Mouse (Mus musculus) kidney, postnatal 0 days (tissue): ENCODE measurements around the gene Zcchc13. TPM values are rescaled to one million over a fixed set of nuclear protein-coding genes. Genes with fewer than 3 reads are reported as not detected.
A peak's percentile ranks its signal among the peaks of the same experiment; 100 is the strongest.
"Not testable (repeated sequence)": the region's sequence is repeated elsewhere in the genome, so short reads cannot be mapped to it uniquely, and the experiment has no call there.

ENCODE experiments used
- ATAC-seq: fragments of 200-750 bp; cut with Nextera tagmentation; replicated peaks from 2 replicates; pipeline ENCODE4 v1.8.0; 2017; ENCODE audit warnings: low read depth, moderate number of reproducible peaks, moderate TSS enrichment, moderate library complexity; ENCODE audit not compliant: low FRiP score
- DNase-seq: peaks from one replicate; pipeline ENCODE4 v3.0.0-alpha.2; 2016; ENCODE audit warnings: low spot score
- H3K27ac ChIP-seq: fragments of 300-500 bp; sonication (generic); 2 replicates; pipeline ENCODE4 v1.5.1; 2014; ENCODE audit warnings: mild to moderate bottlenecking
- H3K27me3 ChIP-seq: fragments of 300-500 bp; sonication (generic); 2 replicates; pipeline ENCODE4 v1.6.1; 2014; ENCODE audit warnings: low read length, mixed read lengths; ENCODE audit not compliant: insufficient read depth
- H3K36me3 ChIP-seq: fragments of 300-500 bp; sonication (generic); 2 replicates; pipeline ENCODE4 v1.6.1; 2014; ENCODE audit warnings: low read length, mixed read lengths; ENCODE audit not compliant: insufficient read depth
- H3K4me1 ChIP-seq: fragments of 300-500 bp; sonication (generic); replicated peaks from 2 replicates; pipeline ENCODE4 v1.6.1; 2014; ENCODE audit warnings: antibody characterized with exemption, low read length, mixed read lengths; ENCODE audit not compliant: insufficient read depth
- H3K4me2 ChIP-seq: fragments of 300-500 bp; sonication (generic); 2 replicates; pipeline ENCODE4 v1.6.1; 2014; ENCODE audit warnings: mild to moderate bottlenecking, low read length, moderate library complexity, mixed read lengths
- H3K4me3 ChIP-seq: fragments of 300-500 bp; sonication (generic); replicated peaks from 2 replicates; pipeline ENCODE4 v1.5.1; 2014; ENCODE audit warnings: low read depth, low read length
- H3K9ac ChIP-seq: fragments of 300-500 bp; sonication (generic); 2 replicates; pipeline ENCODE4 v1.6.1; 2014; ENCODE audit warnings: low read depth, low read length
- H3K9me3 ChIP-seq: fragments of 300-500 bp; sonication (generic); replicated peaks from 2 replicates; pipeline ENCODE4 v1.6.1; 2016; ENCODE audit warnings: low read length, inconsistent platforms, mixed read lengths
- CTCF ChIP-seq: IDR thresholded peaks from 2 replicates; pipeline ENCODE4 v1.5.1; 2016; ENCODE audit warnings: antibody characterized with exemption, low read depth, mild to moderate bottlenecking, moderate library complexity
- WGBS: fragments of 180-500 bp; shearing (Covaris S2); extraction: QIAGEN DNeasy Blood & Tissue Kit; methylation state at CpG from one replicate; pipeline ENCODE4 v1.1.7; 2014; 5-methylcytosine and 5-hydroxymethylcytosine counted together
- polyA plus RNA-seq: library from polyadenylated mRNA; unstranded; fragments of >200 nt; fragmentation: Nextera tagmentation; extraction: Ambion mirVana; gene quantifications from 2 replicates; pipeline ENCODE4 v1.2.1, GENCODE M21; 2015

The Zcchc13 gene
- polyA plus RNA-seq, 1 experiment from 2014 or later, result not detected

DNA sequence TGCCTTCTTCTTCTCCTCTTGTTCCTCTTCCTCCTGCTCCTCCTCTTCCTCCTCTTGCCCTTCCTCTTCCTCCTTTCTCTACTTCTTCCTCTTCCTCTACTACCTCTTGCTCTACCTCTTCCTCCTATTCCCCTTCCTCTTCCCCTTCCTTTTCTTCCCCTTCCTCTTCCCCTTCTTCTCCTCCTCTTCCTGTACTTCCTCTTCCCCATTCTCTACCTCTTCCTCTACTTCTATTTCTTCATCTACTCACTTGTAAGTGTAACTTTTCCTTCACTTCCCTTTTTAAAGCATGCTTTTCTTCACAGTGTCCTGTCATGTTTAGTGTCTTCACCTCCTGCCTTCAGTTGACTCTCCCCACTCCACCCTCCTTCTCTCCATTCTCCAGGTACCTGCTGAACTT lies 3.5 kb downstream of the Zcchc13 start:
- Histone ChIP-seq H3K4me3 (no peak overlapping the region), H3K4me2 (no peak overlapping the region), H3K36me3 (no peaks in the 10 kb centered on the region), H3K9me3 (no peaks in the 10 kb centered on the region), H3K9ac (no peak overlapping the region), H3K27me3 (no peaks in the 10 kb centered on the region), H3K27ac (no peak overlapping the region), H3K4me1 (no peaks in the 10 kb centered on the region)
- TF ChIP-seq CTCF, result no peak
- DNase-seq (no peak), ATAC-seq (no peak)

DNA sequence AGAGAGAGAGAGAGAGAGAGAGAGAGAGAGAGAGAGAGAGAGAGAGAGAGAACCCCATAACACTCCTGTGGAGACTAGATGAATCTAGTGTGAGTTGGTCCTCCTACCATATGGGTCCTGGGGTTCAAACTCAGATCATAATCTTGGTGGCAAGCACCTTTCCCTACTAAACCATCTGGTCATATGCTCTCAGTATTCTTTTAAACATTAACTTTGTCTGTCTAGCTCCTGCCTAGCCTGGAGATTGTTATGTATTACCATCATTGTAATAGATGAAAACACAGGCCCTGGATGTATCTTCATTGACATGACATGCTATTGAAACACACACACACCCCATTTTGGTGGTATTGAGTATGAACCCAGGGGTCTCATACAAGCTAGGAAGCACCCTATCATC lies 5.6 kb downstream of the Zcchc13 start:
- TF ChIP-seq CTCF, result no peak
- no peak overlapping the region for H3K4me2 ChIP-seq
- H3K9ac ChIP-seq, result no peak overlapping the region
- ATAC-seq (no peak), DNase-seq (no peak)
- no peaks in the 10 kb centered on the region for H3K27me3 ChIP-seq
- no peak overlapping the region for H3K27ac ChIP-seq
- H3K4me1 ChIP-seq, result no peaks in the 10 kb centered on the region
- H3K4me3 ChIP-seq, result no peak overlapping the region
- no peaks in the 10 kb centered on the region for H3K36me3 ChIP-seq
- no peaks in the 10 kb centered on the region for H3K9me3 ChIP-seq

DNA sequence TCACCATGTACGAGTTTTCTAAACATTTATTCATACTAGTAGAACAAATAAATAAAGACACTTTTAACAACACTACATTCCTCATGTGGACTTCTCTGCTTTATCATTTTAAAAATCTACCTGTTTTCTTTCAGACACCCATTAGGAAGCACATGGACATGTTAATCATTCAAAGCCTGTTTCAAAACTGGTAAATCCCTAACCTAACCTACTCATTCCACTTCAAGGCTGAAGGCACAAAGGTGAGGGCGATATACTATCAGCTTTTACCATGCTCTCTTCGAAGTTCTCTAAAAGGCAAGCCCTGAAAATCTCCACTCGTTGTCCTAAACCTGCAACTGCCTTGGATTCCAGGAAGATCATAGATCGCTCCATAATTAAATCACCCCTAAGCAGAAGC lies 8.2 kb downstream of the Zcchc13 start:
- Histone ChIP-seq H3K36me3 (no peaks in the 10 kb centered on the region), H3K4me3 (no peak overlapping the region), H3K4me2 (no peak overlapping the region), H3K9ac (no peak overlapping the region), H3K9me3 (no peaks in the 10 kb centered on the region), H3K4me1 (no peaks in the 10 kb centered on the region), H3K27ac (no peak overlapping the region), H3K27me3 (no peaks in the 10 kb centered on the region)
- no peak for DNase-seq
- TF ChIP-seq CTCF, result no peak
- 61% methylated on average over 5 of the region's 5 CpGs for WGBS
- no peak for ATAC-seq

DNA sequence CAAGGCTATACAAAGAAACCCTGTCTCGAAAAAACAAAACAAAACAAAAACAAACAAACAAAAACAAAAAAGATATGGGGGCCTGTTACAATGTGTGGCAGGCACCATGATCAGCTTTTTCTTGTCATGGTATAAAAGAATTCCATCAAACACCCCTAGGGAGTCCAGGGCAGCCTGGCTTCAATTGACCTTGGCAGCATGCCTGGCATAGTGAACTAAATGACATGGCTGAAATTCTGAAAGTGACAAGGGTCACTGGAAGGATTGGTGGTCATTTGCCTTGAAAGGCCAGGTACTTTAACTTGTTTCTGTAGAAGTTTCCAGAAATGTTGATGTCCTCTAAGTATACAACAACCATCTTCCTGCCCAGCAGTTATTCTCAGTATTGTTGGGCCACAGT lies 13.9 kb downstream of the Zcchc13 start:
- no peak overlapping the region for H3K4me2 ChIP-seq
- no peak for DNase-seq
- no peak for TF ChIP-seq CTCF
- no peak for ATAC-seq
- H3K27ac ChIP-seq, result no peak overlapping the region
- H3K9me3 ChIP-seq, result no peaks in the 10 kb centered on the region
- H3K4me3 ChIP-seq, result no peak overlapping the region
- no peaks in the 10 kb centered on the region for H3K4me1 ChIP-seq
- 57% methylated on average over 1 of the region's 1 CpGs for WGBS
- no peaks in the 10 kb centered on the region for H3K36me3 ChIP-seq
- no peak overlapping the region for H3K9ac ChIP-seq
- H3K27me3 ChIP-seq, result no peaks in the 10 kb centered on the region

DNA sequence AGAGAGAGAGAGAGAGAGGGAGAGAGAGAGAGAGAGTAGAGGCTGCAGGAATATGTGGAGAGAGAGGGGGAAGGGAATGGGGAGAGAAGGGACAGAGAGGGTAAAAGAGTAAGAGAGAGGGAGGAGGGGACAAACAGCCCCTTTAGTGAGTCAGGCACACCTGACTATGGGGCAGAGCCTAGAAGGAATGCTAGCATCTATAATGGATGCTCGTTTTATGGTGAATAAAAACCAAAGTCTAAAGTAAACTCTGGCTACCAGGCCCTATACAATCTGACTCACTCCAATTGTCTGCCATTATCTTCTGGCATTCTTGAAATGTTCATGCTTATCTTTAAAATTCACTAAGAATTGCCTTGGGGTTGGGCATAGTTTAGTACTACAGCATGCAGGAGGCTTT lies 21.7 kb downstream of the Zcchc13 start:
- no peak for ATAC-seq
- 50% methylated on average over 1 of the region's 1 CpGs for WGBS

DNA sequence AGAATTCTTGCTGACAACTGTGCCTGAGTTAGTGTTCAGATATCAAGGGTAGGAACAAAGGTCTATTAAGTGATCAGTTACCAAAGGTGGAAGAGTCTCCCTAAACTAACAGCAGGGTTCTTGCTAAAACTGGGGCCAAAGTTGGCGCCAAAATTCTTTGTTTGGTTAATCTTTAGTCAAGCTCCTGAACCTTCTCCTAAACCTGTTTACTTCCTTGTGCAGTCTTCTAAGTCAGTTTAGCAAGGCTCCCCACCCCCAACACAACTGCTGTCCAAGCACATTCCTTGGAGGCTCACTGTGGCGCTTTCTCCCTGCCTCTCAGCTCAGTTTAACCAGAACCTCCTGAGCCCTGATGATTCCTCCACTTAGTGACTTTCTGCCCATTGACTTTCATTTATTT lies 22.6 kb downstream of the Zcchc13 start:
- no peaks in the 10 kb centered on the region for H3K36me3 ChIP-seq
- DNase-seq (peak; percentile 52), ATAC-seq (0 out of 2 replicates have a peak, but pooled peaks have one; percentile 46)
- no peak overlapping the region for H3K4me3 ChIP-seq
- no peaks in the 10 kb centered on the region for H3K27me3 ChIP-seq
- peak overlapping the region; percentile 50 for H3K27ac ChIP-seq
- no peak for TF ChIP-seq CTCF
- 20% methylated on average over 2 of the region's 2 CpGs for WGBS
- no peaks in the 10 kb centered on the region for H3K9me3 ChIP-seq
- no peaks in the 10 kb centered on the region for H3K4me1 ChIP-seq
- H3K9ac ChIP-seq, result no peak overlapping the region
- no peak overlapping the region for H3K4me2 ChIP-seq

More for the DNA sequence above, 21.7 kb downstream of the Zcchc13 start:
- DNase-seq, result no peak
- H3K27me3 ChIP-seq, result no peaks in the 10 kb centered on the region
- H3K4me3 ChIP-seq, result no peak overlapping the region
- TF ChIP-seq CTCF, result no peak
- no peak overlapping the region for H3K4me2 ChIP-seq
- no peaks in the 10 kb centered on the region for H3K9me3 ChIP-seq
- no peak overlapping the region for H3K27ac ChIP-seq
- H3K36me3 ChIP-seq, result no peaks in the 10 kb centered on the region
- no peaks in the 10 kb centered on the region for H3K4me1 ChIP-seq
- no peak overlapping the region for H3K9ac ChIP-seq

DNA sequence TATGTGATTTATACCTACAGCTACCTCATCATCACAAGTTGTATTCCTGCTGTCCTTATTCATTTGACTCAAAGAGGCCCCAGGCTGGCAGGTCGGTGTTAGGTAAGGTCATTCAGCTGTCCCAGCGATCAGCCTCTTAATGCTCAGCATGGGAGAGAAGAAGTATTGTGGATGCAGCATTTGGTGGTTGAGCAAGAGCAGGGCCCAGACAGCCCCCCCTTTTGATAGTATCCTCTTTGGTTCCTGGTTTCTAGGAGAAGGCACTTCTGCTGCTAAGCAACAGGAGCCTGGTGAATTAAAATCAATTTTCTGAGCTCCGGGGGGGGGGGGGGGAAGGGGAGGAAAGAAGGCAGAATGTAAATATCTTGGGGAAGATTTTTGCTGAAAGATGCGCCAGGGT lies 28.6 kb downstream of the Zcchc13 start:
- no peak overlapping the region for H3K4me2 ChIP-seq
- no peak for ATAC-seq
- no peak overlapping the region for H3K4me3 ChIP-seq
- H3K9me3 ChIP-seq, result no peaks in the 10 kb centered on the region
- TF ChIP-seq CTCF, result no peak
- no peaks in the 10 kb centered on the region for H3K4me1 ChIP-seq
- H3K27ac ChIP-seq, result no peak overlapping the region
- H3K27me3 ChIP-seq, result no peaks in the 10 kb centered on the region
- 76% methylated on average over 4 of the region's 4 CpGs for WGBS
- DNase-seq, result no peak
- H3K9ac ChIP-seq, result no peak overlapping the region
- no peaks in the 10 kb centered on the region for H3K36me3 ChIP-seq

DNA sequence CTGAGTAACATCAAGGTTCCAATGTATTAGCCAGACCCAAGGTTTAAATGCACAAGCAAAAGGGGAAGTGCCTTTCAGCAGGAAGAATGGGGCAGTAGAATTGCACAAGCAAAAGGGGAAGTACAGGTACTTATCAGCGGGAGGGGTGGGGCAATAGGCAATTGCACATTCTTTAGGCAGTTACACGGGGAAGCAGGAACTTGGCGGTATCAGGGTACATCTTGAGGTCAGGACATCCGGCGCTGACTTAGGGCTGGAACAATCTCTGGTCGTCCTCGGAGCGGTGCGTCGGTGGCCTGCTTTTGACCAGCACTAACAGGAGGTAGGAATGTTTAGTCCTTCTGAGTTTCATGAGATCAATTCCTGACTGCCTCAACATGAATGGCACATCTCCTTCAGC lies 34.1 kb downstream of the Zcchc13 start:
- H3K27ac ChIP-seq, H3K36me3 ChIP-seq, H3K27me3 ChIP-seq, H3K4me3 ChIP-seq, H3K9ac ChIP-seq, H3K4me1 ChIP-seq, DNase-seq, H3K4me2 ChIP-seq, H3K9me3 ChIP-seq, ATAC-seq: not testable (repeated sequence)
- 89% methylated on average over 10 of the region's 10 CpGs for WGBS
